Mouse (Mus musculus): ENCODE data around the gene Xab2. TPM values are rescaled to one million over a fixed set of nuclear protein-coding genes. Genes with fewer than 3 reads are reported as not detected.
"Not testable (repeated sequence)": the region's sequence is repeated elsewhere in the genome, so short reads cannot be mapped to it uniquely, and the experiment has no call there.

Xab2 gene
- total RNA-seq, 2 experiments from 2014 or later: 18.8 to 21.5 TPM

DNA sequence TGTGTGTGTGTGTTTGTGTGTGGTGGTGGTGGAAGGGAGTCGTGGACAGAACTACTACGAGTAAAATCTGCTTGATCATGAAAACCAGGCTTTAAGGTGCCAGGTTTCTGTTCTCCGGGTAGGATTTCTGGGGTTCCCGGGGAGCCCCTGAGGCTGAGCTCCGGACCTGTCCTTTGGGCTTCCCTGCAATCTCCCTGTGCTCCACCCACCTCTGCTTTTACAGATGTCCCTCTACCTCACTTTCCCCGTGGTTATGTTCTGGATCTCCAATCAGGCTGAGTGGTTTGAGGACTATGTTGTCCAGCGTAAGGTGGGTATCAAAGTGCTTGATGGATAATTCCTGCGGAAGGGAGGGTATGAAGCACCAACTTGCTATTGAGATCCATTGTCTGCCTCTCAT, 1.0 kb upstream of the Xab2 start:
- no peak for DNase-seq
- intact Hi-C loops (cut with DNase I): loop anchor here (10.0 kb wide), 1 partner anchor 633 kb away; the partner anchor contains the start of genes Ctxn1 and Snapc2

DNA sequence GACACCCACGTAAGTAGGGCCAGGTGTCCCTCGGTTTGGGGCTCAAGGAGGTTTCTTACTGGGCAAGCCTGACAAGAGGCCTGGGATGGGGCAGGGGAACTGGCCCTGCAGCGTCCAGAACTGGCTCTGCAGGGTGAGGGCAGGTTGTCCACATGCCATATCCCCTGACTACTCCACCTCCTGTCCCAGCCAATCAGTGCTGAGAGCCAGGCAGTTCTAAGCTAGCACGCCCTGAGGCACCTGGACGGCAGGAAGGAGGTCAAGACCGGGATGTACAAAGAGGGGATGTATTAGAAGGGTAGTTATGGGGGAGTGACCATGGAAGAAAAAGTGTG, 11.3 kb downstream of the Xab2 start:
- intact Hi-C loops (cut with DNase I): no loop called here
- no peak for DNase-seq

DNA sequence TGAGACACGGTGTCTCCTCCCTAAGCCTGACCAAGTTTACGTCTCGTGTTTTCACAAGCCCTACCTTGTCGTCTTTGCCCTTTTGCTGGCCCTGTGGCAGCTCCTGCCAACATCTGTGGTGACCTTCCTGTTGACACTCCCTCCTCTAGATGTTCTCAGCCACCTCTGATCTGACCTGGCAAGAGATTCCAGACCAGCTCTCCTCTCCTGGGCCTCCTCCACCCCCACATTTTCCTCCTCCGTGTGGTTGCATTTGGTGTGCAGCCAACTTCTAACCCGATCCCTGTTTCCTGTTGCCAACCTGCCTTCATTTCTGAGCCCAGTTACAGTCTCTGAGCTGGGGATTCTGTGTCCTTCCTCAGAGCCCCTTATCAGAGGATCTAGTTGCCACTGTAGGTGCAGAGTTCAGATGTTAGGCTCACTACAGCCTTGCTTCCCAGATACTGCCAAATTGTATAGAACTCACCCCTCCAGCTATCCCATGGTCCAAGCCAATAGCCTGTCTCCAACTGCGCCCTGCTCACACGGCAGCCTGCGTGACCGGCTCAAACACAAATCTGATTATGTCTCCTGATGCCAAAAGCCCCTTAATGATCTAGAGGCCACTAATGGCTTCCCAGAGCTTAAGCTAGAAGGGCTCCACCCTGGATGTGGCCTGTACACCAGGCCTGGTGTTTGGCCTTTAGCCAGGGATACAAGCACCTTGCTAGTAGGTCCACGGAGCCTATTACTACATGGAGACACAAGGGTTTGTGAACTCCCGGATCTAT, 11.9 kb downstream of the Xab2 start:
- no peak for DNase-seq
- intact Hi-C loops (cut with DNase I): no loop called here

DNA sequence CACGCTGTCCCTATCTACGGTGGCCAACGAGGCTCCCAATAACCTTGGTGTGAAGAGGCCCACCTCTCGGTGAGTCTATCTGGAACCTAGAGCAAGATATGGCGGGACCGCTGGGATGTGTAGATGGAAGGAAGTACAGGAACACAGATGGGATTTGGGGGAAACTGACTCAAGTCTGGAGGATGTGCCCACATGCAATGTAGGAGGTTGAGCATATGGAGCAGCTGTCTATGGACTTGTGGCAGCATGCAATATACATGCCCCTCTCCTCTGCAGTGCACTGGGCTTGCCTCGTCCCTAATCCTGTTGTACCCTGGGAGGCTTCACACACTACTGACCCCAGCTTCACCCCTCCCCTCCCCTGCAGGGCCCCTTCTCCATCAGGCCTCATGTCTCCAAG, 13.3 kb downstream of the Xab2 start:
- DNase-seq: no peak
- intact Hi-C loops (cut with DNase I): no loop called here

DNA sequence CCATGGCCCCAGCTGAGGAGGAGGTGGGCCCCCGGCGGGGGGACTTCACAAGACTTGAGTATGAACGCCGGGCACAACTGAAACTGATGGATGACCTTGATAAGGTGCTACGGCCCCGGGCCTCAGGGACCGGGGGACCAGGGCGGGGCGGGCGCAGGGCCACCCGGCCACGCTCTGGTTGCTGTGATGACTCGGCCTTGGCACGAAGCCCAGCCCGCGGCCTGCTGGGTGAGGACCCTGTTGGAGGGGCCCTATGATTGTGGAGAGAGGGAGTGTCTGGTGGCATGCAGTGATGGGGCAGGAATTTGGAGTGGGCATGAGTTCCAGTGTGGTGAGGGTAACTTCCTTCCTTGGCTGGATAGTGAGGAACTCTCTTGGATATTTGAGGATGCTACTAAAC, 14.5 kb downstream of the Xab2 start:
- intact Hi-C loops (cut with DNase I): no loop called here
- DNase-seq: no peak

DNA sequence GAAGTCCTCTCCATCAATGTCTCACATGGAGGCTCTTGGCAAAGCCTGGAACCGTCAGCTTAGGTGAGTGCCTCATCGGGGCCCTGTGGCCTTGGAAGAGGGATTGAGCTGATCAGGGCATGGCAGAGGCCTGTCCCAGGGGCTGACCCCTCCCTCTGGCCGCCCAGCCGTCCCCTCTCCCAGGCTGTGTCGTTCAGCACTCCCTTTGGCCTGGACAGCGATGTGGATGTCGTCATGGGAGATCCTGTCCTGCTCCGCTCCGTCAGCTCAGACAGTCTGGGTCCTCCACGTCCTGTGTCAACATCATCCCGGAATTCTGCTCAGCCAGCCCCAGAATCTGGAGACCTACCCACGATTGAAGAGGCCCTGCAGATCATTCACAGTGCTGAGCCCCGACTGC, 17.7 kb downstream of the Xab2 start:
- intact Hi-C loops (cut with DNase I): no loop called here
- no peak for DNase-seq

DNA sequence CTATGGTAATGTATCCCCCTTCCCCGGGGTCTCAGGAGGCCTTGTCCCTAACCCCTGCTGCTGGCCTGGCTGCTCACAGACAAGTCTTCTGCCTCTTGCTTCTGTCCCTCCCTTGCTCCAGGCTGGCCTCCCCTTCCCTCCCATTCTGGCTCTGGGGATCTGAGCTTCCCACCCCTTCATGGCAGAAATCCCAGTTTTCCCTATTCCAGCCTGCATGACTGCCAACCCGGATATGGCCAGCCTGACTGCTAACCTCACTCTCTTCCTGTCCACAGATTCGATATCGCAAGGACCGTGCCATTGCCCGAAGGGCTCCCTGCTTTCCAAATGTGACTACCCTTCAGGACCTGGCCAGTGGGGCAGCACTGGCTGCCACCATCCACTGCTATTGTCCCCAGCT, 20.7 kb downstream of the Xab2 start:
- peak; percentile 75 to 82 for DNase-seq
- intact Hi-C loops (cut with DNase I): no loop called here

DNA sequence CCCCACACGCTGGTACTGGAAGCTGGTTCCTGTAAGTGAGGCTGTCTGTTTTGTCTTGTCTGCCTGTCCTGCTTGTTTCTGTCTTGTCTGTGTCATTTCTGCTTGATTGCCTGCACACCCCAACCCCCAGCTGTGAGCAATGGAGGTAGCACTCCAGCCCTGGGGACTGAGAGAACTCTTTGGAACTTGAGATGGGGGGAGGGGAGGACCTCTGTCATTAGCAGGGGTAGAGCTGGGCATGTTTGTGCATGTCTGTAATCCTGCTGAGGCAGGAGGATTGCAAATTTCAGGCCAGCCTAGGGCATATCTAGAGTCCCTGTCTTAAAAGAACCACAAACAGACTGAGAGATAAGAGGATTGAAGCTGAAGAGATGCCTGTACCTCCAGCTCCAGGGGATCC, 21.9 kb downstream of the Xab2 start:
- DNase-seq: no peak
- intact Hi-C loops (cut with DNase I): no loop called here

DNA sequence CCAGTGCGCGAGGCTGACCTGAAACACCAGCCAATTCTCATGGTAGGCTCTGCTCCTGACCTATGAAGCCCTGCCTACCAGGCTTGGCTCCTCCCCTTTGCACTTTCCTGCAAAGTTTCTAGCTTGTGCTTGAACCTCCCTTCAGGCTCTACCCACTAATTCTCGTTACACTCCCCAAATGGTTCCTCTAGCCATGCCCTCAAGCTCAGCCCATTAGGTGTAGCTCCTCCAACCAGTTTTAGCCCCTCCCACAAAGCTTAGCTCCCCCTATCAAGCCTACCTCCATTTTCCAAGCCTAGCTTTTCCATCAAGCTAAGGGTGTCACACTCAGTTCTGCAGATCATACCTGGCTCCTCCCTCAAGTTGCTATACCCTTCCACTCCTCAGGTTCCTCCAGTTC, 23.1 kb downstream of the Xab2 start:
- intact Hi-C loops (cut with DNase I): no loop called here
- no peak for DNase-seq

DNA sequence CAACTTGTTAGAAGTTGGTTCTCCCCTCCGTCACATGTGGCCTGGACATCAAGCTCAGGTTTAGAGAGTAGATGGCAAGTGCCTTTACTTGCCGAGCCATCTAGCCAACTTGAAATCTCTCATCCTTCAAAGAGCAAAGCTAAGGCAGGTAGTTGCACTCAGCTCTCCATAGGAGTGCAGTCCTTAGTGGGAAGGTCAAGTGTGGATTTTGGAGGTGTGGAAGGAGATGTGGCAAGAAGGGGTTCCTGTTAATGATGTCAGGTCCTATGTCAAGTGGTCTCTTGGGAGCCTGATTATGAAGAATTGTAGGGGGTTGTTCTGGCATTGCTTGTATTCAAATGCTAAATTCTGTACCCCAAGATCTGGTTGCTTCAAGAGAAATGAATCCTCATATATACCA, 26.6 kb downstream of the Xab2 start:
- no peak for DNase-seq
- intact Hi-C loops (cut with DNase I): no loop called here

DNA sequence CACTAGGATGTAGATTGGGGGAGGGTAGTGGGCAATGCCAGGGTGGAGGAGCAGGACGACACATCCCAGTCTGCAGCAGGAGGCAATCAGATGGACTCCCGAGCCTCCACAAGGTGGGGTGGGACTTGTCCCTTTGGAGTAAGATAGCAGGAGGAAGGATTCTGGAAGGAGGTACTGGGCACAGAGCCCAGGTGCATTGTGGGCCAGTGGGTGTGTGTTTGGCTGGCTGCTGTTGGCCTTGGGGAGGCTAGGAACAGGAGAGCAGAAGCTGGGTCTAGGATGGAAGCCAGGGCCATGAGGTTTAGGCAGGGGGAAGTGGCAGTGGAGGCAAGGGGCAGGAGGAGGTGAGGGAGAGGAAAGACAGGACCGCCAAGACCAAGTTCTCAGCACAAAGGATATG, 27.6 kb downstream of the Xab2 start:
- intact Hi-C loops (cut with DNase I): no loop called here
- no peak for DNase-seq

DNA sequence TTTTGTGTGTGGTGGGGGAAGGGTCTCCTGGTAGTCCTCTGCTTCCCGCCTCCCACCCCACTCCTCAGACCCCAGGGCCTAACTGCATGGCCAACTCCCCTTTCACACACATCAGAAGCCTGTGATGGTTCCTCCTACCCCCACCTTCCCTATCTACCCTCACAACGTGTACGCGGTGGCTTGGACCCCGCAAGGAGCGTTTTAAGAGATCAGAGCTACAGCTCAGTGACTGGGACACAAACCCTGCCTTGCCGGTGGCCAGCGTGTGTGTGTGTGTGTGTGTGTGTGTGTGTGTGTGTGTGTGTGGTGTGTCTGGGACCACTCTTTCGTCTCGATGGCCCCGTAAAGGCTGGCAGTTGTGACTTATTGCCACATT, 32.9 kb downstream of the Xab2 start:
- DNase-seq: no peak
- intact Hi-C loops (cut with DNase I): no loop called here

DNA sequence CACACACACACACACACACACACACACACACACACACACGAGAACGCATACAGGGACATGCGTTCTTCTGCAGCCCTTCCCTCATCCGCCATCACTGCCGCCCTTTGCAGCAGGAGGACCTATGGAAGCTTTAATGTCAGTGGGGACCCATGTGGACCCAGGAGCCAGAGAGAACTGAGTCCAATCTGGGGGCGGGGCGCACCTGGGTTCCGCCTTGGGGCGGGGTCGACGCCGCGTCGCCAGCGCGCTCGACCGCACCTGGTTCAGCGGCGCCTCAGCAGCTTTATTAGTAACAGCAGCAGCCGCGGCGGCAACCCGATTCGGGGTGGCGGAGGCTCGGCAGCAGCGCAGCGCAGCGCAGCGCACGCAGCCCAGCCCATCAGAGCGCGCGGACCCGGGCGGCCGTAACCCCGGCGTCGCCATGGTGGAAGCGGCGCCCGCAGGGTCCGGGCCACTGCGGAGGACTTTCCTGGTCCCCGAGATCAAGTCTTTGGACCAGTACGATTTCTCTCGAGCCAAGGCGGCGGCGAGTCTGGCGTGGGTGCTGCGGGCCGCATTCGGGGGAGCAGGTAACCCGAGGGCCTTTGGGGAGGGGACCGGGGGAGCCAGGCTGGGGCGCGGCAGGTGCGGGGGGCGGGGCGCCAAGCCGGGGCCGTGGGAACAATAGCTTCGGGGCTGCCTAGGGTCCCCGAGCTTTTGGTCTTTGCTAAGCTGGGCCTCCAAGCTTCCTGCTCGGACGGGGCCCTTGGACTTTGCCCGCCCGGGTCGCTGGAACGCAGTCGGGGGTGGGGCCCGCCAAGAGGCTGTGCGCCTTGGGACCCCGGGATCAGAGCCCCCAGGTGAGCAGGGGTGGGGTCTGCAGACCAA, 33.5 kb downstream of the Xab2 start:
- intact Hi-C loops (cut with DNase I): no loop called here
- peak; percentile 30 to 31 for DNase-seq

DNA sequence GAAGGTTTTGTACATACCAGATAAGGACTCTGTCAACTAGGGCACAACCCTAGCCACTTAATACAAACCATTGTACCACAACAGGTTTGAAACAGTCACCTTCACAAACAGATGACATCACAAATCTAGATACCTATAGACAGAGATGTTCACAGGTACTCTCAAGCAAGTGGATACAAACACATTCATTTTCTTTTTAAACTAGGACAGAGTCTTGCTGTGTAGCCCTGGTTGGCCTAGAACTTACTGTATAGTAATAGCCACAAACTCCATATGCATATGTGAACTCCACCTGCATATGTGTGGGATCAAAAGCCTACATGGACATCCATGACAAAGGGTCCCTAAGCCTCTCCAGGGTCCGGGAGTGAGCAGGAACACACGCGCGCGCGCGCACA, 34.1 kb downstream of the Xab2 start, which contains the start of gene Camsap3:
Gene Camsap3 (plus strand): TSS at position 301 of the 398 bp plus-strand sequence.
- no peak for DNase-seq
- intact Hi-C loops (cut with DNase I): no loop called here

DNA sequence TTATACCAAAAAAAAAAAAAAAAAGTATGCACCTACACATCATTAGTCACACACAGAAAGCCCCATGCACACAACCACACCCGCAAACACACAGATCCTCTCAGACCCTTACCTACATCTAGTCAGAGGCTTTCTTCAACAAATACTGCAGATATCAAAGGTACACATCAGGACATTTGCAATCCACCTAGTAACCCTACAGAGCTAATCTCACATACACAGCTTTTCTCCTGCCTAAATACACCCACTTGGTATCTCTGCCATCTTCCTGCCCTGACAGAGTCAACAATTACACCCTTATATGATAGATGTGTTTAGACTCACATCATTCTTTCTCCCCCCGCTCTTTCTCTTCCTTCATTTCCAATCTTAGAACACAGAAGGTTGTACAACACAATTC, 34.7 kb downstream of the Xab2 start:
- DNase-seq: no peak

DNA sequence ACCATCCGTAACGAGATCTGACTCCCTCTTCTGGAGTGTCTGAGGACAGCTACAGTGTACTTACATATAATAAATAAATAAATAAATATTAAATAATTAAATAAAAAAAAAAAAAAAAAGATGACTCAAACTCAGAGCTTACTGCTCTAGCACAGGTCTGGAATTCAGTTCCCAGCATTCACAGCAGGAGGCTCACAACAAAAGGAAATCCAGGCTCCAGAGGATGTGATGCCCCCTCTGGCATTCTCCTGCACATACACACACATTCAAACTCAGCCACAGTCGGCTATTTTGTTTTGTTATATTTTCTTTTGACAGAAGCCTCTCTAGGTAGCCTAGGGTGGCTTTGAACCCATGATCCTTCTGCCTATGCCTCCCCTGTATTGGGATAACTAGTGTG, 39.2 kb downstream of the Xab2 start:
- intact Hi-C loops (cut with DNase I); DNase-seq: not testable (repeated sequence)

More for the DNA sequence above, 34.7 kb downstream of the Xab2 start:
- intact Hi-C loops (cut with DNase I): no loop called here

DNA sequence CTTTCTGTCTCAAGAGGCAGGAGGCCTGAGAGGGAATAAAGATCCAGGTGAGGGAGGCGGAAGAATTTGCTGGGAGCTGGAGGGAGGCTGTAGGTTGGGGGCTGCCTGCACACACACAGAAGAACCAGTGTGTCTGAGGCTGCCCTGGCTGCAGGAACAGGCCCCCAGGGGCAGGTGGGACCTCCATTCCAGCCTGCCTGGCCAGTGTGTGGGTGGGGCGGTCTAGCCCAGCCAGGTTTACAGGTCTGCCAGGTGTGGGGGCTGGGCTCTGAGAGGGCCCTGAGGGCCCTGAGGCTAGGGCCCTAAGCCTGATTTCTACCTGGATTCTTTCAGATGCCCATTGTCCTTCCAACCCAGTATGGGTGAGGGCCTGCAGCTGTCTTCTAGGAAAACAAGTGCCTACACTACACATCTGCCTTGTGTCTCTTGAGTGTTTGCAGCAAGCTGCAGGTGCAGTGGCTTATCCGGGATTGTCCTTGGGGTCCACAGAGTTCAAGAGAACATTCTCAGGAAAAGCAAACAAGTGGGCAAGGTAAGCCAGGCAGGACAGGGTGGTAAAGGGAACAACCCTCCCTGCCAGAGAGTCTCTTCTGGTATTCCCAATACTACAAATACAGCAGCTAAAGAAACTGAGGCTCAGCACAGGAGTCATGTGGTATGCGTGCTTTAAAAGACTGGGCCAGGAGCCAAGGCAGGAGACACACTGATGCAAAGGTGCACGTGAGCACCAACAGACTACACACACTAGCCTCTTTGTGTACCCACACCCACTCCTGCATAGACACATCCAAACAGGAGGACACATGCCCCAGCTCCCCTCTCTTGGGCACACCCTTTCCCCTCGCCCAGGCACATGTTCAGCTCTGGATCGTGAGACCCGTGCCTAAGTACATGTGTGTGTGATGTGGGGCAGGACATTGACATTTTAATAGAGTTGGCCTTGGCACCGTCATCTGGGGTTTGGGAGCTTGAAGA, 41.4 kb downstream of the Xab2 start:
- DNase-seq: no peak
- intact Hi-C loops (cut with DNase I): no loop called here

DNA sequence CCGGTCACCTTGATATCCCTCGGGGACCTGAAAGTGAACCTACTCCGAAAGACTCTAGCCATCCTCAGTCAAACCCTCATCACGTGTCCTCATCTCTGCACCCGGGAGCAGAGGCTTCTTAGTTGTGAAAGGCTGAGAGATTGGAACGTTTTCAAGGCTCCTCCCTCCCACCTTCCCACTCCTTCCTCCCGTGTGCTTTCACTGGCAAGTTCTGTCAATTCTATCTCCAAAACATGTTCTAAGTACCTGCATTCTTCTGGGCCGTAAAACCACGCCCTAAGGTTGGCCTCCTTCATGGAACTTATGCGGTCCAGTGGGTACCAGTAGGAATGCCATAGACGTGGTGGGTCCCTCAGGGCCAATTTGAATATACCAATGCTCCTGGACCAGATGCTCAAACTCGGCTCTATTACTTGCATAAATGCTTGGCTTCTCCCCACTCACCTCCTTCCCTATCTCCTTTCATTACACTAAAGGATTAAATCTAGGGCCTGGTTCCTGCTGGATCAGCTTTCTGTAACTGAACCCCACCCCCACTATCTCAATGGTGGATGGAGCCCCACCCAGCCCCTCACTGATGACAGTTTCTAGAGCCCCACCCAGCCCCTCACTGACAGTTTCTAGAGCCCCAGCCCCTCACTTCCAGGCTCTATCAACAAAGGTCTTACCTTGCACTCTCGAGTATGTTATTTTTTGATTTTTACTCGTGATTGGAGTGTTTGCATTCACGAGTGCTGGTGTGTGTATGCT, 44.7 kb downstream of the Xab2 start:
- intact Hi-C loops (cut with DNase I): no loop called here

DNA sequence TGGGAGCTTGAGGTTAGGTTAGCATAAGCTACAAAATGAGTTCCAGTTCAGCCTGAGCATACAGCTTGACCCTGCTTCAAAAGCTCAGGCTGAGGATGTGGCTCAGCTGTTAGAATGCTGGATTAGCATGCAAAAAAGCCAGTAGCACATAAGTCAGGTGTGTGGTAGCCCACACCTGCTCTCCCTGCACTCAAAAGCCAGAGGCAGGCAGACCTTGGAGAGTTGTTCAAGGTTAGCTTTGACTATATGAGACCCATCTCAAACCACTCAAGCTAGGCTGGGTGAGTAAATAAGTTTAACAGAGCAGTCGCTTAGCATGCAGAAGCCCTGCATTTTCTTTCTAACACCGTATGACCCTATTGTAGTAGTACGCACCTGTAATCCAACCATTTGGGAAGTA, 46.6 kb downstream of the Xab2 start:
- no peak for DNase-seq
- intact Hi-C loops (cut with DNase I): no loop called here

More for the DNA sequence above, 44.7 kb downstream of the Xab2 start:
- no peak for DNase-seq

DNA sequence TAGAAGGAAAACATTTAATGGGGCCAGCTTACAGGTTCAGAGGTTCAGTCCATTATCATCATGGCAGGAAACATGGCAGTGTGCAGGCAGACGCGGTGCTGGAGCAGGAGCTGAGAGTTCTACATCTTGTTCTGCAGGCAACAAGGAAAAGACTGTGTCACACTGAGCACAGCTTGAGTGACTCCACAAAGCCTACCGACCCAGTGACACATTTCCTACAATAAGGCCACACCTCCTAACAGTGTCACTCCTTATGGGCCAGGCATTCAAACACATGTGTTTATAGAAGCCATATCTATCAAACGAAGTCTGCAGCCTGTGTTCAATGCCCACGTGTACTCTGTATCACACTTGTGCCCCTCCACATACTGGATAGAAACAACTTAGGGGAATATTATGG, 51.3 kb downstream of the Xab2 start:
- no peak for DNase-seq
- intact Hi-C loops (cut with DNase I): no loop called here
